Mouse (Mus musculus) midbrain, embryonic 15.5 days (tissue): ENCODE results near the gene Ppp1r3e. TPM values are rescaled to one million over a fixed set of nuclear protein-coding genes. Genes with fewer than 3 reads are reported as not detected.

Source experiments
- ATAC-seq: fragments of 200-750 bp; cut with Nextera tagmentation; replicated peaks from 2 replicates; pipeline ENCODE4 v1.8.0; 2017; ENCODE audit warnings: moderate TSS enrichment
- H3K27ac ChIP-seq: fragments of 300-500 bp; sonication (generic); 2 replicates; pipeline ENCODE4 v1.5.1; 2015; ENCODE audit warnings: mild to moderate bottlenecking, inconsistent platforms
- H3K27me3 ChIP-seq: fragments of 300-500 bp; sonication (generic); replicated peaks from 2 replicates; pipeline ENCODE4 v1.6.1; 2015; ENCODE audit warnings: inconsistent platforms
- H3K36me3 ChIP-seq: fragments of 300-500 bp; sonication (generic); replicated peaks from 2 replicates; pipeline ENCODE4 v1.6.1; 2015; ENCODE audit warnings: inconsistent platforms
- H3K4me1 ChIP-seq: fragments of 300-500 bp; sonication (generic); 2 replicates; pipeline ENCODE4 v1.6.1; 2015; ENCODE audit warnings: inconsistent platforms
- H3K4me2 ChIP-seq: fragments of 300-500 bp; sonication (generic); 2 replicates; pipeline ENCODE4 v1.6.1; 2015; ENCODE audit warnings: inconsistent platforms, mild to moderate bottlenecking, moderate library complexity
- H3K4me3 ChIP-seq: fragments of 300-500 bp; sonication (generic); 2 replicates; pipeline ENCODE4 v1.5.1; 2015; ENCODE audit warnings: mild to moderate bottlenecking, inconsistent platforms
- H3K9ac ChIP-seq: fragments of 300-500 bp; sonication (generic); 2 replicates; pipeline ENCODE4 v1.6.1; 2015; ENCODE audit warnings: mild to moderate bottlenecking, inconsistent platforms
- H3K9me3 ChIP-seq: fragments of 300-500 bp; sonication (generic); 2 replicates; pipeline ENCODE4 v1.6.1; 2016; ENCODE audit warnings: inconsistent platforms
- WGBS: fragments of 180-500 bp; shearing (Covaris S2); methylation state at CpG from one replicate; pipeline ENCODE4 v1.1.7; 2015; ENCODE audit warnings: mixed read lengths; 5-methylcytosine and 5-hydroxymethylcytosine counted together
- polyA plus RNA-seq: library from polyadenylated mRNA; unstranded; fragments of >200 nt; fragmentation: Nextera tagmentation; extraction: Ambion mirVana; gene quantifications from 2 replicates; pipeline ENCODE4 v1.2.1, GENCODE M21; 2015

Gene Ppp1r3e
- polyA plus RNA-seq, 1 experiment from 2014 or later: 3.4 TPM

GRCm38 (mm10) chr14:54823716-54824115 is 53.6 kb downstream of the Ppp1r3e start:
- H3K27me3 ChIP-seq: no peaks in the 10 kb centered on the region
- H3K9ac ChIP-seq: no peak overlapping the region
- no peaks in the 10 kb centered on the region for H3K4me1 ChIP-seq
- no peak overlapping the region for H3K4me3 ChIP-seq
- 98% methylated on average over 1 of the region's 1 CpGs for WGBS
- no peak overlapping the region for H3K27ac ChIP-seq
- ATAC-seq: no peak
- no peaks in the 10 kb centered on the region for H3K36me3 ChIP-seq
- H3K9me3 ChIP-seq: no peaks in the 10 kb centered on the region
- no peak overlapping the region for H3K4me2 ChIP-seq

Other genes starting within 250 kb of the Ppp1r3e start
- not detected in 2 replicates for gene Gm17606, start 236.6 kb downstream of the Ppp1r3e start, polyA plus RNA-seq
- 14.1 and 15.5 TPM in 2 replicates for gene Cdh24, start 236.2 kb downstream of the Ppp1r3e start, polyA plus RNA-seq
- gene 1700123O20Rik, start 191.3 kb downstream of the Ppp1r3e start, polyA plus RNA-seq: 65.5 and 65.6 TPM in 2 replicates
- gene Acin1, start 190.6 kb downstream of the Ppp1r3e start, polyA plus RNA-seq: 145 TPM in 2 replicates
- gene Gm29776, start 178.7 kb downstream of the Ppp1r3e start, polyA plus RNA-seq: 0.32 and 0.37 TPM in 2 replicates
- 0.13 TPM in 1 of 2 replicates, not detected in the other for gene Cebpe, start 165.4 kb downstream of the Ppp1r3e start, polyA plus RNA-seq
- 8.9 and 9.9 TPM in 2 replicates for gene Slc7a8, start 95.6 kb downstream of the Ppp1r3e start, polyA plus RNA-seq
- not detected in 2 replicates for gene Rnf212b, start 63.4 kb downstream of the Ppp1r3e start, polyA plus RNA-seq
- 13.6 and 14.5 TPM in 2 replicates for gene Homez, start 6.6 kb downstream of the Ppp1r3e start, polyA plus RNA-seq
- 4.1 and 4.8 TPM in 2 replicates for gene Bcl2l2, start 5.8 kb upstream of the Ppp1r3e start, polyA plus RNA-seq
- not detected in 2 replicates for gene Gm20521, start 5.9 kb upstream of the Ppp1r3e start, polyA plus RNA-seq
- gene Pabpn1, start 14.9 kb upstream of the Ppp1r3e start, polyA plus RNA-seq: 183 and 192 TPM in 2 replicates
- gene Slc22a17, start 35.6 kb upstream of the Ppp1r3e start, polyA plus RNA-seq: 229 and 248 TPM in 2 replicates
- 15.0 and 16.9 TPM in 2 replicates for gene Efs, start 48.6 kb upstream of the Ppp1r3e start, polyA plus RNA-seq
- gene Il25, start 55.1 kb upstream of the Ppp1r3e start, polyA plus RNA-seq: 0.48 TPM in 1 of 2 replicates, not detected in the other
- 6.5 and 7.2 TPM in 2 replicates for gene Cmtm5, start 58.7 kb upstream of the Ppp1r3e start, polyA plus RNA-seq
- 1.6 and 2.8 TPM in 2 replicates for gene Myh6, start 89.4 kb upstream of the Ppp1r3e start, polyA plus RNA-seq
- gene Gm17428, start 99.4 kb upstream of the Ppp1r3e start, polyA plus RNA-seq: not detected in 2 replicates
- 7.5 and 8.7 TPM in 2 replicates for gene Myh7, start 117.1 kb upstream of the Ppp1r3e start, polyA plus RNA-seq
- 47.8 and 50.2 TPM in 2 replicates for gene Ngdn, start 137.9 kb upstream of the Ppp1r3e start, polyA plus RNA-seq
- gene Zfhx2, start 214.8 kb upstream of the Ppp1r3e start, polyA plus RNA-seq: 33.7 and 37.5 TPM in 2 replicates
- gene Thtpa, start 217.2 kb upstream of the Ppp1r3e start, polyA plus RNA-seq: 38.8 and 39.5 TPM in 2 replicates
- 7.5 and 9.2 TPM in 2 replicates for gene Ap1g2, start 229.0 kb upstream of the Ppp1r3e start, polyA plus RNA-seq
- gene Jph4, start 239.4 kb upstream of the Ppp1r3e start, polyA plus RNA-seq: 39.7 and 42.5 TPM in 2 replicates